Mouse (Mus musculus): ENCODE measurements around the gene Dvl3.
A peak's percentile ranks its signal among the peaks of the same experiment; 100 is the strongest.

Dvl3 gene

DNA sequence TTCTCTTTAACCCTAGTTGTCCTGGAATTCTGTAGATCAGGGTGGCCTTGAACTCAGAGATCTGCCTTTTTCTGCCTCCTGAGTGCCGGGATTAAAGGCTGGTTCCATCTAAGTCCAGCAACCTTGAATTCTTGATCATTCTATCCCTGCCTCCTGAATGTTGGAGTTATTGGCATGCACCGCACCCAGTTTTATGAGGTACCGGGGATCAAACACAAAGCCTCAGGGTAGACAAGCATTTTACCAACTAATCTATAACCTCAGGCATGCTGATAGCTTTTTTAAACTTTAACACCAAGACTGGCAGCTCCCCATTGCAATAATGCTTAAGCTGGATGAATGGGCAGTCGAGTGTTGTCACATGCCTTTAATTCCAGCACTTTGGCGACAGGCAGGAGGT, 30.6 kb downstream of the Dvl3 start:
- DNase-seq (ENCODE audit: low spot score), result no peak

GRCm38 (mm10) chr16:20548096-20548948, 31.5 kb downstream of the Dvl3 start, which contains the start of gene Abcf3:
Gene Abcf3, plus strand, starts transcription at chr16:20548577.
- DNase-seq (ENCODE audit: low spot score), result peak; percentile 96

DNA sequence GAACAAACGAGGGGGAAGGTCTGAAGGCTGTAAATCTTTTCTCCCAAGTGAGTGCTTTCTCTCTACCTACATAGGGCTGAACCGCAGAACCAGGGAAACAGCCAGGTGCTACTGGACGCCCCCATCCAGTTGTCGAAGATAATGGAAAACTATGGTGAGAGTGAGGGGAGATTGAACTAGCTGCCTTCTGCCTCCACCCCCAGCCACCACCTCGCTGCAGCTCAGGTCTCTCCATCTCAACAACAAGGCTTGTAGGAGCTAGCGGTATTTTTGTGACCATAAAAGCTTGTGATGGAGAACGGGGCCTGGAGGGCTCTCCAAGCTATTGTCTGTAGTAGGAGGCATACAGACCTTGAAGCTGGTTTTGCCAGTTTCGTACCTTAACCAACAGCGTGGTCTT, 32.4 kb downstream of the Dvl3 start:
- DNase-seq (ENCODE audit: low spot score), result no peak

DNA sequence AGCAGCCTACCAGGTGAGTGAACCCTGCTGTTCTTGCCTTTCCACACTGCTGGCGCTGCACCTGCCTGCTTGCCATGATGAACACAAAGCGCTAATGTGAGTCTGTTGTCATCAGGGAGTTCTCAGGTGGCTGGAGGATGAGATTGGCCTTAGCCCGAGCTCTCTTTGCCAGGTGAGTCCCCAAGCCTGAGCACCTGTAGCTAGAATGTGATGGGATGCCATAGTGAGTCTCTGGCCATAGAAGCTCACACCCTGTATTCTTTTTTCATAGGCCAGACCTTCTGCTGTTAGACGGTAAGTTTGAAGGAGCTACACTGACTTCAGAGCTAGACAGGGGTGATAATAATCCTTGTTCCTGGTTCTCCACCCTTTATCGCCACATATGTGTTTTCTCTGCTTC, 34.9 kb downstream of the Dvl3 start:
- DNase-seq (ENCODE audit: low spot score), result no peak

- no peak for DNase-seq (ENCODE audit: low spot score)
Observed at GRCm38 (mm10) chr16:20552594-20552993, 35.8 kb downstream of the Dvl3 start.

DNA sequence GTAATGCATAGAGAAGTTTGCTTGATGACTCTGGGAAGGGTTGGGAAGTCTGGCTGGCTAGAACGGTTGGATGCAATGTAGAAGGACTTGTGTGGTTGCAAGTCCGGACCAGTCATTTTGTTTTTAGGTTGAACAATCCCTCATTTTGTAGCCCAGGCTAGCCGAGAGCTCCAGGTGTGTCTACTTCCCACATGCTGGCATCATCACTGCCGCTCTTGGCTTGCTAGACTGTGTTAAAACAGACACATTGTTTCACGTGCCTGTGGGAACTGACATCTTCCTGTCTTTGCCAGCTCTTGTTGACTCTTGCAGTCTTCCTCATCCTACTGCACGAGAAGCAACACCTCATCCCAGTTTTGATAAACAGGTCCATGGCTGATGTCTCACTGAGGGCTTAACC, 38.2 kb downstream of the Dvl3 start:
- no peak for DNase-seq (ENCODE audit: low spot score)

GRCm38 (mm10) chr16:20557381-20557780, 40.6 kb downstream of the Dvl3 start:
- no peak for DNase-seq (ENCODE audit: low spot score)

GRCm38 (mm10) chr16:20565075-20565474, 48.3 kb downstream of the Dvl3 start:
- no peak for DNase-seq (ENCODE audit: low spot score)

Data from ovary, postnatal 36 days (tissue).